Mouse (Mus musculus) heart, postnatal 36 days (tissue): ENCODE results near the gene Rps18. TPM values are rescaled to one million over a fixed set of nuclear protein-coding genes. Genes with fewer than 3 reads are reported as not detected.
A peak's percentile ranks its signal among the peaks of the same experiment; 100 is the strongest.

ENCODE experiments used
- DNase-seq, 2 experiments: peaks; one replicate each; pipeline ENCODE4 v3.0.0; 2021 to 2022
- intact Hi-C: fragments of 180-260 bp; cut with DNase I; formaldehyde crosslinking; loops from one replicate; pipeline ENCODE4 v1.15.1; 2025
- total RNA-seq, 2 experiments: library from RNA; stranded (reverse); gene quantifications; 2 replicates each; pipeline ENCODE4 v1.2.3; 2021

Rps18 gene
- total RNA-seq, 2 experiments from 2014 or later, result 411 to 417 TPM

GRCm38 (mm10) chr17:33926207-33926932, 29.4 kb downstream of the Rps18 start:
- intact Hi-C loops, result loop anchor here (5.0 kb wide), 1 partner anchor 34 kb away; the partner anchor contains the start of gene Kifc1
- no peak for DNase-seq

DNA sequence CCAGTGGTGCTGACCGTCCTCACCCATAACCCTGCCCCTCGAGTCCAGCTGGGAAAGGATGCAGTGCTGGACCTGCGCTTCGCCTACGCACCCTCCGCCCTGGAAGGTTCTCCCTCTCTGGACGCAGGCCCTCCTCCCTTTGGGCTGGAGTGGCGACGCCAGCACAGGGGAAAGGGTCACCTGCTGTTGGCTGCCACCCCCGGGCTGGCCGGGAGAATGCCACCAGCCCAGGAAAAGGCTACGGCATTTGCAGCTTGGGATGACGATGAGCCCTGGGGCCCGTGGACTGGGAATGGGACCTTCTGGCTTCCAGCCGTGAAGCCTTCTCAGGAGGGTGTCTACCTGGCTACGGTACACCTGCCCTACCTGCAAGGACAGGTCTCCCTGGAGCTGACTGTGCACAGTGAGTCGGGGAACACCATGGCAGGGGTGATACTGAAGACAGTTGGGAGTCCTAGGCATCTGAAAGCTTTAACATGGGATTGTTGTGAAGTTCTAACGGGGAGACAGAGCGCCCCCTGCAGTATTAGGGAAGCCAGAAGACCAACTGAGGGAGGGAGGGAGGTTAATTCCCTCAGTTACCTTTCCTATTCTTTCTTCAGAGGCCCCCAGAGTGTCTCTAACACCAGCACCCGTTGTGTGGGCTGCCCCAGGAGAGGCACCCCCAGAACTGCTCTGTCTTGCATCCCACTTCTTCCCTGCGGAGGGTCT, 30.2 kb downstream of the Rps18 start:
- DNase-seq, result no peak
- intact Hi-C loops, result loop anchor here (5.0 kb wide), 1 partner anchor 33 kb away; the partner anchor contains the start of gene Kifc1

DNA sequence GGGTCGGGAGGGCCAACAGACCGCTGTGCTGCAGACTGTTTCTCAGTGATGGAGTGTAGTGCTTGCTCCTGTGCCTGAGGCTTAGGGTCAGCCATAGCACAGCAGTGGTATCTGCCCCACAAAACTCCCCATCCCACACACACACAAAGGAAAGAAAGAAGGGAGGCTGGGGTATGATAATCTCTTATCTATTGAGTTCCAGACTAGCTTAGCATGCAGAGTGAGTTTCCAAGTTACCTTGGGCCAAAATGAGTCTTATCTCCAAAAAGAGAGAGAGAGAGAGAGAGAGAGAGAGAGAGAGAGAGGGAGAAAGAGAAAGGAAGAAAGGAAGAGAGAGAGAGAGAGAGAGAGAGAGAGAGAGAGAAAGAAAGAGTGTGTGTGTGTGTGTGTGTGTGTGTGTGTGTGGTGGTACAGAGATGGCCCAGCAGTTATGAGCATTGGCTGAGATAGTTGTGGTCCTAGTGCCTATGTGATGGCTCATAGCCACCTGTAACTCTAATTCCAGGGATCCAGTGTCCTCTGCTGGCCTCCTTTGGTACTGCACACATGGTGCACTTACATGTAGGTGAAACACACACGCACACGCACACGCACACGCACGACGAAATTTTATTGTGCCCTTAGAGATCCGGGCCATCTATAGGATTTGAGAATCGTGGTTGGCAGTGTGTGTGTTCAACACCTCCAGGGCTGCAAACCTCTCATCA, 31.1 kb downstream of the Rps18 start:
- peak in 1 of 2 experiments; percentile 55 for DNase-seq
- intact Hi-C loops, result loop anchor here (5.0 kb wide), 1 partner anchor 32 kb away; the partner anchor contains the start of gene Kifc1

DNA sequence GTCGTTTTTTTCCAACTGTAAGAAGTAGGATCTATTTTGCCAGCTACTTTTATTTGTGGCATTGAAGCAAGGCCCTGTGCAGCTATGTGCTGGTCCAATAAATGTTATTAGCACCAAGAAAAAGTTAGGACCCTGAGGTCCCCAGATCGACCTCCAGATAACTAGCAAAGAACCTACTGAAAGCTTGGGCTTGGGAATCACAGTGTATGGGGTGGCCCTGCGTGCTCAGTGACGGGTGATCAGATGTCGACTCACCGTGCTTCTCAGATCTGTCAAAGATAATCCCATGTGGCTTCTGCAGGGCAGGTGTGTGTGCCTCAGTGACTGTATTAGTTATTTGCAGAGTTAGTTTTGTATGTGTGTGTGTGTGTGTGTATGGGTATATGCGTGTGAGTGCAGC, 34.4 kb downstream of the Rps18 start:
- no peak for DNase-seq
- intact Hi-C loops, result loop anchor here (2.0 kb wide), 1 partner anchor 19 kb away; no protein-coding TSS in a partner anchor

GRCm38 (mm10) chr17:33920282-33921097, 35.3 kb downstream of the Rps18 start:
- DNase-seq, result peak; percentile 86 to 88
- intact Hi-C loops, result loop anchor here (2.0 kb wide), 1 partner anchor 18 kb away; no protein-coding TSS in a partner anchor

GRCm38 (mm10) chr17:33919351-33920281, 36.2 kb downstream of the Rps18 start:
- intact Hi-C loops, result loop anchor here (2.0 kb wide), 1 partner anchor 17 kb away; no protein-coding TSS in a partner anchor
- peak; percentile 79 to 81 for DNase-seq

- intact Hi-C loops, result no loop called here
- DNase-seq, result peak; percentile 55 to 59
Observed at GRCm38 (mm10) chr17:33918293-33919203, 37.3 kb downstream of the Rps18 start.

GRCm38 (mm10) chr17:33917656-33918292, 38.0 kb downstream of the Rps18 start:
- no peak for DNase-seq
- intact Hi-C loops, result no loop called here

DNA sequence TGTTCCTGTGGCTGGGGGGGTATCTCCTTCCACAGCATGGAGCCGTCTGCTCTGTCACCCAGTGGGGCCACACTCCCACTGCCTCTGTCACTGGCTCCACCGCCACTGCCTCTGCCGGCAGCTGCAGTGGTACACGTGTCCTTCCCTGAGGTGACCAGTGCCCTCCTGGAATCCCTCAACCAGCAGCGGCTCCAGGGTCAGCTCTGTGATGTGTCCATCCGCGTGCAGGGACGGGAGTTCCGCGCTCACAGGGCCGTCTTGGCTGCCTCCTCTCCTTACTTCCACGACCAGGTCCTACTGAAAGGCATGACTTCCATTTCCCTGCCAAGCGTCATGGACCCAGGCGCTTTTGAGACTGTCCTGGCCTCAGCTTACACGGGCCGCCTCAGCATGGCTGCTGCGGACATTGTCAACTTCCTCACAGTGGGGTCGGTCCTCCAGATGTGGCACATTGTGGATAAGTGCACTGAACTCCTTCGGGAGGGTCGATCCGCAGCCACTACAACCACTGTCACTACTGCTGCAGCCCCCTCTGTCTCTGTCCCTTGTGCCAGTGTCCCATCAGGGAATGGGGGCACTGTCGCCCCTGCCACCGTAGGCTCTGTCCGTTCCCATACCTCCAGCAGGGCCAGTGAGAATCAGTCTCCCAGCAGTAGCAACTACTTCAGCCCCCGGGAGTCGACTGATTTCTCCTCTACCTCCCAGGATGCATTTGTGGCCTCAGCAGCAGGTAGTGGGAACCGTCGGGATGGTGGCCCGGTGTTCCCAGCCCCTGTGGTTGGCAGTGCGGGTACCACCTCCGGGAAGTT, 38.8 kb downstream of the Rps18 start:
- no peak for DNase-seq
- intact Hi-C loops, result no loop called here

DNA sequence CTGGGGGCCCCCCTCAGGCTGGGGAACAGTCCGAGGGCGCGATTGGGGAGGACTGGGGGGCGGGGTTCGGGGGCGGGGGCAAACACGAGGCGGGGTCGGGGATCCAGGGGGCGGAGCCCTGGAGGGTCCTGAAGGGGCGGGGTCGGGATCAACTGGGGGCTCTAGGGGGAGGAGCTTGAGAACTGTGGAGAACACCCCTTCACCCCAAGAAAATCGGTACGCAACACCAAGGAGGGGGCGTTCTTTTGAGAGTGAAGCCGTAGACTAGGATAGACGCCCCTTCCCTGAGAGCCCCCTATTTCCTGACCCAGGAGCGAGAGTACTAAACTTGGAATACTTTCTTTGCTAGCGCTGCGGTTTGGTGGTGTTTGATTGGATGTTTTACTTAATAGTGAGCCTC, 39.5 kb downstream of the Rps18 start:
- intact Hi-C loops, result no loop called here
- no peak for DNase-seq

DNA sequence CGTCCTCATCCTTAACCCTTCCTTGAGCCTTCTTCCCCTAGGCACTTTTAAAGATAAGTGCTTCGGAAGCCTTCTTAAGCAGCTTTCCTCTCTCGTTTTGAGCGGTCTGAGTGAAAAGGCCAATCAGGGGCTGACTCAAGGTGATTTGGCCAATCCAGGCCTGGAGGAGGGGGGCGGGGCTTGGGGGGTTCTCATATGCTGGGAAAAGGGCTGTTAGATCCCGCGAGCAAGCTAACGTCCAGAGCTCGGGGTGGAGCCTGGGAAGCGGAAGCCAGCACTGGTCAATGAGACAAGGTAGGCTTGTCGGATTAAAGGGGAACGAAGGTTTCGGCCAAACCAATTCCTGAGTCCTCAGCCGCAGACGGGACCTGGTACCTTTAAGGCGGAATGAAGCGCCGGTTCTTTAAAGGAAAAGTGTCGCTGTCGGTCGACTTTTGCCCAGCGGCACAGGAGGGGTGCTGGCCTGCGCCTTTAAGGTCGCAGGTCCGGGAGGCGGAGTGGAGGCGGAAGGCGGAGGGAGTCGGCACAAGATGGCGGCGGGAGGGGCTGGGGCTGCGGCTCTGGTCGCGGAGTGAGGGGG, 40.0 kb downstream of the Rps18 start, which contains the start of the genes Tapbp and Zbtb22:
Gene Tapbp, plus strand, starts transcription at position 229 of the 580 bp plus-strand sequence.
Gene Zbtb22, plus strand, starts transcription at position 234 of the 580 bp plus-strand sequence.
- intact Hi-C loops, result no loop called here
- DNase-seq, result peak; percentile 93 to 95

GRCm38 (mm10) chr17:33914969-33915391, 40.8 kb downstream of the Rps18 start:
- DNase-seq, result no peak
- intact Hi-C loops, result no loop called here

DNA sequence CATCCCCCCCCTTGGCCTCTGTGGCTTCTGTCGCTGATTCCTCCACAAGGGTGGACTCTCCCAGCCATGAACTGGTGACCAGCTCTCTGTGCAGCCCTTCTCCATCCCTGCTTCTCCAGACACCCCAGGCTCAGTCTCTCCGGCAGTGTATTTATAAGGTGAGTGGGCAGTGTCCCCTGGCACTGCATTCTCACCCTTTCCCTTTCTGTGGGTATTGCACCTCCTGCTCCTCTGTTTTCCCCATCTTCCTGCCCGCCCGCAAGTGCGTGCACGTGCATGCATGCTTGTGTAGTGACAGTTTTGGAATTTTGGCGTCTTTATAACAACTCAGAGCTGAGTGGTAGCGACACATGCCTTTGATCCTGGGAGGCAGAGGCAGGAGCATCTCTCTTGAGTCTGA, 41.9 kb downstream of the Rps18 start:
- intact Hi-C loops, result no loop called here
- no peak for DNase-seq

DNA sequence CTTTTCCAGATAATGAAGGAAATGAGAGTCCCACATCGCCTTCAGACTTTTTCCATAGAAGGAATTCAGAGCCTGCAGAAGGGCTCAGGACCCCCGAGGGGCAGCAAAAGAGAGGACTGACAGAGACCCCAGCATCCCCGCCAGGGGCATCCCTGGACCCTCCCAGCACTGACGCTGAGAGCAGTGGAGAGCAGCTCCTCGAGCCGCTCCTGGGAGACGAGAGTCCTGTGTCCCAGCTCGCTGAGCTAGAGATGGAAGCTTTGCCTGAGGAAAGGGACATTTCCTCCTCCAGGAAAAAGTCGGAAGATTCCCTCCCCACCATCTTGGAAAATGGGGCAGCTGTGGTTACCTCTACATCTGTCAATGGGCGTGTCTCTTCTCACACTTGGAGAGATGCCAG, 42.5 kb downstream of the Rps18 start:
- intact Hi-C loops, result no loop called here
- no peak for DNase-seq

DNA sequence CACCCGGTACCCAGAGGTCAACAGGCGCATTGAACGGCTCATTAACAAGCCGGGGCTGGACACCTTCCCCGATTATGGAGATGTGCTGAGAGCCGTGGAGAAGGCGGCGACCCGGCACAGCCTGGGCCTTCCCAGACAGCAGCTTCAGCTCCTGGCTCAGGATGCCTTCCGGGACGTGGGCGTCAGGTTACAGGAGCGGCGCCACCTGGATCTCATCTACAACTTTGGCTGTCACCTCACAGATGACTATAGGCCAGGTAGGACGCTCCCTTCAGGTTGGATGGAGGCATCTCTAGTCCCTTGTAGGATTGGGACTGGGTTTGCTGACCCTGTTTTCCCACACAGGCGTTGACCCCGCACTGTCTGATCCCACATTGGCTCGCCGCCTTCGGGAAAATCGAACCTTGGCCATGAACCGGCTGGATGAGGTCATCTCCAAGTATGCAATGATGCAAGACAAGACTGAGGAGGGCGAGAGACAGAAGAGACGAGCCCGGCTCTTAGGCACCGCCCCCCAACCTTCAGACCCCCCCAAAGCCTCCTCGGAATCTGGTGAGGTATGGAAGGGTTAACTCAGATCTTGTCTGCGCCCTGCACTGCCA, 43.9 kb downstream of the Rps18 start:
- DNase-seq, result no peak
- intact Hi-C loops, result no loop called here
